Mouse (Mus musculus) adrenal gland (tissue): Measurements from ENCODE around the gene Cdc45.

Experiments
- intact Hi-C: fragments of 180-260 bp; cut with DNase I; formaldehyde crosslinking; loops from one replicate; pipeline ENCODE4 v1.15.1; 2025

Cdc45 gene

GRCm38 (mm10) chr16:18733100-18733956 is 78.5 kb downstream of the Cdc45 start:
- intact Hi-C loops, result no loop called here

- intact Hi-C loops, result no loop called here
Measured at GRCm38 (mm10) chr16:18730640-18731039, 81.1 kb downstream of the Cdc45 start.
